Mouse (Mus musculus) G1E (cell line): ENCODE measurements at regions not wholly inside any gene's neighbourhood (a gene's known extent, or its start where the extent isn't known, plus 50 kb on each side); places are given as distances from the start of the nearest gene placed in this dataset.

Experiments
- ATAC-seq: 2 replicates; pipeline ENCODE4 v1.8.0; 2016; ENCODE audit warnings: mild to moderate bottlenecking; ENCODE audit not compliant: insufficient number of reproducible peaks, poor library complexity, low FRiP score, severe bottlenecking; ENCODE audit errors: extremely low read depth
- DNase-seq: peaks from one replicate; pipeline ENCODE4 v3.0.0; 2012; ENCODE audit warnings: low spot score
- H3K27me3 ChIP-seq: 2 replicates; pipeline ENCODE4 v1.6.1; 2012; ENCODE audit warnings: mild to moderate bottlenecking, low read length, inconsistent platforms; ENCODE audit not compliant: insufficient read depth
- H3K36me3 ChIP-seq: replicated peaks from 2 replicates; pipeline ENCODE3; 2012; ENCODE audit warnings: mild to moderate bottlenecking, inconsistent platforms
- H3K4me1 ChIP-seq: 2 replicates; pipeline ENCODE4 v1.6.1; 2012; ENCODE audit warnings: low read depth, low read length, inconsistent platforms, mixed read lengths; ENCODE audit not compliant: insufficient read depth
- H3K4me3 ChIP-seq: 2 replicates; pipeline ENCODE4 v1.5.1; 2012; ENCODE audit warnings: low read depth, mild to moderate bottlenecking, inconsistent platforms, low read length, moderate library complexity, mixed read lengths
- H3K9me3 ChIP-seq: replicated peaks from 2 replicates; pipeline ENCODE4 v1.6.1; 2012; ENCODE audit warnings: inconsistent platforms
- CTCF ChIP-seq: IDR thresholded peaks from 2 replicates; pipeline ENCODE4 v1.5.1; 2012; ENCODE audit warnings: low read depth, low read length, inconsistent platforms, mixed read lengths
- GATA1 ChIP-seq: IDR thresholded peaks from 2 replicates; pipeline ENCODE4 v1.6.1; 2012; ENCODE audit warnings: borderline replicate concordance, low read length, inconsistent platforms, mixed read lengths
- GATA2 ChIP-seq: IDR thresholded peaks from 2 replicates; pipeline ENCODE4 v1.6.1; 2012; ENCODE audit warnings: low read depth, low read length, inconsistent platforms, borderline replicate concordance
- POLR2AphosphoS5 ChIP-seq: IDR thresholded peaks from 2 replicates; pipeline ENCODE4 v1.6.1; 2012; ENCODE audit warnings: low read depth, low read length, inconsistent platforms; ENCODE audit not compliant: insufficient replicate concordance
- TAL1 ChIP-seq: conservative IDR thresholded peaks from 2 replicates; pipeline ENCODE4 v1.6.1; 2012; ENCODE audit warnings: low read depth, low read length, inconsistent platforms, mixed read lengths

DNA sequence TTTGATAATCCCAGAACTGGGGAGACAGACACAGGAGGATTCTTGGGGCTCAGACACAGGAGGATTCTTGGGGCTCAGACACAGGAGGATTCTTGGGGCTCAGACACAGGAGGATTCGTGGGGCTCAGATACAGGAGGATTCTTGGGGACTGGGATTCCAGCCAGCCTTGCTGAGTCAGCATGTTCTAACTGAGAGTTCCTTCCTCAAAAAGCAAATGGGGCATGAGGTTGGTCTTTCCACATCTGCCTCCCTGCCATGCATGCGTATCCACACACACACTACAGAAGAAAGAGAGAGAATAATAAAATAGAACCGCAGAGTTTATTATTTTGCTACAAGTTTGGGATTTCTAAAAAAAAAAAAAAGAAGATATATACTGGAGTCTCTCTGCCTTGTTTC is 218.8 kb upstream of the Cxcr4 start:
- no peaks in the 10 kb centered on the region for H3K36me3 ChIP-seq
- H3K9me3 ChIP-seq = peaks cover 26% of the 10 kb centered on the region
- DNase-seq (no peak), ATAC-seq (no peak)
- no peaks in the 10 kb centered on the region for H3K4me1 ChIP-seq
- H3K4me3 ChIP-seq = no peak overlapping the region
- TF ChIP-seq GATA2 (no peak), POLR2AphosphoS5 (no peak), GATA1 (no peak), CTCF (no peak), TAL1 (no peak)
- peaks cover under 1% of the 10 kb centered on the region; the same call in 1 of the 2 replicates for H3K27me3 ChIP-seq

DNA sequence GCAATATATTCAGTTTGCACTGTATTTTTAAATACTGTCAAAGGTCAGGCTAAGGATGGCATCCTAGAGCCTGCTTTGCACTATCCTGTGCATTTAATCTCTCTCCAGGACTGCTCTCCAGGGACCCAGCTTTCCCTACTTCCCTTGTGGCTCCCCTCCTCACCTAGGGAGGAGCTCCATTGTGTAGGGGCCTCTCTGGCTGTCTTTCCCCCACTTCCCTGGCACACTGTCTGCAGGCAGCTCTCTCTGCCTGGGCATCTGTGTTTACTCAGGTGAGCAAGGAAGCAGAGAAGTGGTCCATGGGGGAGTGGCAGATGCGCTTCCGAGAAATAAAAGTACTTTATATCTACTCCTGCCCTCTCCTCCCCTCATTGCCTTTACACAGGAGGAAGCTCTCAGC is 218.0 kb upstream of the Cxcr4 start:
- Histone ChIP-seq H3K4me3 (no peak overlapping the region), H3K27me3 (peaks cover 4% of the 10 kb centered on the region; the same call in 1 of the 2 replicates), H3K9me3 (peaks cover 31% of the 10 kb centered on the region), H3K4me1 (no peaks in the 10 kb centered on the region), H3K36me3 (no peaks in the 10 kb centered on the region)
- no peak for DNase-seq
- ATAC-seq = no peak
- no peak for TF ChIP-seq POLR2AphosphoS5
- TF ChIP-seq TAL1 = no peak
- no peak for TF ChIP-seq GATA1
- no peak for TF ChIP-seq CTCF
- TF ChIP-seq GATA2 = no peak

DNA sequence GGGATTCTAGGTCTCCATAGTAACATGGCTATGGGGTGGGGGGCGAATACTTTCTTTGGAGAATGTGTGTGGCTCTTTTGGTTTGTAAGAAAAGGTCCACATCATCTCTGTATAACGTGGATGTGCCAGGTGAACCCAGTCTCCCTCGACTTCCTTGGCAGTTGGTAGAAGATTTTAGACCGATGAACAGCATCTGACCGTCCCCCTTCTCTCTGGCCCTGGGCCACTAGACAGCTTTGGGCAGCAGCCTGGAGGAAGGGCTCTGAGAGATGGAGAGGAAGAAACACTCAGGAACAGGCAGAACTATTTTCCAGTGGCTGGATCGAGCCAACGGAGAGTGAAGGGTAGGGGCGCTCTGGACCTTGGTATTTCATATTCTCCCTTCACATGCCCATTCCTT is 217.5 kb upstream of the Cxcr4 start:
- DNase-seq (no peak), ATAC-seq (no peak)
- Histone ChIP-seq H3K27me3 (peaks cover 4% of the 10 kb centered on the region; the same call in 1 of the 2 replicates), H3K4me3 (no peak overlapping the region), H3K9me3 (peaks cover 31% of the 10 kb centered on the region), H3K36me3 (no peaks in the 10 kb centered on the region), H3K4me1 (no peaks in the 10 kb centered on the region)
- TF ChIP-seq GATA1 = no peak
- no peak for TF ChIP-seq CTCF
- TF ChIP-seq TAL1 = no peak
- TF ChIP-seq POLR2AphosphoS5 = no peak
- no peak for TF ChIP-seq GATA2

GRCm38 (mm10) chr1:128808599-128808998 is 216.5 kb upstream of the Cxcr4 start:
- TF ChIP-seq CTCF (no peak), POLR2AphosphoS5 (no peak), GATA2 (no peak), GATA1 (no peak), TAL1 (no peak)

DNA sequence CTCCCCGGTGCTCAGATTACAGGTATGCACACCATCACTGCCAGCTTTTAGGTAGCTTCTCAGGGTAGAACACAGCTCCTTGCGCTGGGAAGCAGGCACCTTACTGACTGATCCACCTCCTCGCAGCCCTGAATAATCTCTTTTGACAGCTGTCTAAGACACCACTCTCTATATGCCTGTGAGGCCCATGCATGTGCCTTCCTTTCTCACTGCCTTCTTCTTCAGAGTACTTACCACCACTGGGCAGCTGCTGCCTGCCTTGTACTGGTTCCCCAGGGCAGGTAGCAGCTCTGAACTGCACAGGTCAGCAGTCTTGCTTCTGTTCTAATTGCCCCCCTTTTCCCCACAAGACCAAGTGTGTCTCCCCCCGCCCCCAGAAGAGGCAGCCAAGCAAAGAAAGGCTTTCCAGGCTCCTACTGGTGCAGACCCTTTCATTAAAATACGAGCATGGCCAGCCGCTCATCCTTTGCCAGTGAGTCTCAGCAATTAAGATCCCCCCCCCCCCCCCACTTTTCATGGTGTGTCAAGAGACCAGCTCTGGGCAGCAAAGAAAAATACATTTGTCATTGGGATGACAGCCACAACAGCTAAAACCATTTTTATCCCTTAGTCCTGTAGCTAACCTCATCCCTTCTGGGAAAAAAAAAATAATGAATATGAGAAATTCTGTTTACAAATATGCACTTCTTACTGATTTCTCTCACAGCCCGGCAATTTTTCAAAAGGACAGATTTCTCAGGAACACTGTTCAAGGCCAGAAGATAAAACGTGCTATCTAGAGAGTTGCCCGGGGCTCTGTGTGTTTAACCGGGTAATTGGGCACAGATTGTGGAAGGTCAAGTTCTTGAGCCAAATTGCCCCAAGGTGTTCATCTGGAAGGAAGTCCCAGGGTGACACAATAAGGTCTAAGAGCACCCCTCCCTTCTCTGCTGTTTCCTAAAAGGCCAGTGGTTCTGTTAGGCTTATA is 213.9 kb upstream of the Cxcr4 start:
- no peaks in the 10 kb centered on the region for H3K4me1 ChIP-seq
- H3K4me3 ChIP-seq = no peak overlapping the region
- TF ChIP-seq POLR2AphosphoS5 (no peak), GATA2 (no peak), CTCF (no peak), GATA1 (no peak), TAL1 (no peak)
- no peak for ATAC-seq
- peaks cover 9% of the 10 kb centered on the region for H3K27me3 ChIP-seq
- H3K9me3 ChIP-seq = peaks cover 43% of the 10 kb centered on the region
- DNase-seq = no peak
- no peaks in the 10 kb centered on the region for H3K36me3 ChIP-seq

More at GRCm38 (mm10) chr1:128808599-128808998, 216.5 kb upstream of the Cxcr4 start:
- no peaks in the 10 kb centered on the region for H3K36me3 ChIP-seq
- no peaks in the 10 kb centered on the region for H3K4me1 ChIP-seq
- H3K9me3 ChIP-seq = peaks cover 35% of the 10 kb centered on the region
- H3K27me3 ChIP-seq = peaks cover 8% of the 10 kb centered on the region
- H3K4me3 ChIP-seq = no peak overlapping the region
- DNase-seq = no peak
- no peak for ATAC-seq

- ATAC-seq = no peak
- peaks cover 9% of the 10 kb centered on the region for H3K27me3 ChIP-seq
These were observed 211.5 kb upstream of the Cxcr4 start for GRCm38 (mm10) chr1:128803433-128804060.

More at GRCm38 (mm10) chr1:128803433-128804060, 211.5 kb upstream of the Cxcr4 start:
- no peak for DNase-seq
- Histone ChIP-seq H3K4me1 (no peaks in the 10 kb centered on the region), H3K4me3 (no peak overlapping the region), H3K36me3 (no peaks in the 10 kb centered on the region), H3K9me3 (peaks cover 44% of the 10 kb centered on the region)
- TF ChIP-seq POLR2AphosphoS5 (no peak), TAL1 (no peak)
